Mouse (Mus musculus) myocyte (in vitro differentiated cells): ENCODE measurements around the gene Rps17. TPM values are rescaled to one million over a fixed set of nuclear protein-coding genes. Genes with fewer than 3 reads are reported as not detected.

Source experiments
- H3K27me3 ChIP-seq: one replicate; pipeline ENCODE4 v1.6.1; 2011; ENCODE audit not compliant: control insufficient read depth, insufficient read depth, insufficient read length
- H3K36me3 ChIP-seq: one replicate; pipeline ENCODE4 v1.6.1; 2011; ENCODE audit not compliant: control insufficient read depth, insufficient read depth
- H3K4me2 ChIP-seq: one replicate; pipeline ENCODE4 v1.6.1; 2011; ENCODE audit warnings: low read depth, control low read depth
- H3K4me3 ChIP-seq: one replicate; pipeline ENCODE4 v1.5.1; 2011; ENCODE audit warnings: mild to moderate bottlenecking, control low read depth, moderate library complexity
- H3K79me2 ChIP-seq: one replicate; pipeline ENCODE4 v1.6.1; 2011; ENCODE audit not compliant: control insufficient read depth, insufficient read depth
- H3ac ChIP-seq: one replicate; pipeline ENCODE4 v1.6.1; 2011; ENCODE audit not compliant: control insufficient read depth, insufficient read length
- CEBPB ChIP-seq: IDR thresholded peaks from 2 replicates; pipeline ENCODE4 v1.6.1; 2011; ENCODE audit warnings: mild to moderate bottlenecking, moderate library complexity; ENCODE audit not compliant: poor library complexity, insufficient read depth, severe bottlenecking
- E2F4 ChIP-seq: IDR thresholded peaks from one replicate; pipeline ENCODE4 v1.6.1; 2011; ENCODE audit warnings: mild to moderate bottlenecking, control low read depth, moderate library complexity; ENCODE audit not compliant: insufficient read depth
- MAX ChIP-seq: IDR thresholded peaks from one replicate; pipeline ENCODE4 v1.6.1; 2011; ENCODE audit warnings: low read depth, mild to moderate bottlenecking, control low read depth
- MYOD1 ChIP-seq, 3 experiments: IDR thresholded peaks; one replicate each; pipeline ENCODE4 v1.6.1; 2011; ENCODE audit warnings: control low read depth in 2 of 3, low read depth in 2 of 3, mild to moderate bottlenecking in 2 of 3, moderate library complexity in 1 of 3; ENCODE audit not compliant: insufficient read length in 2 of 3, control insufficient read depth in 1 of 3
- MYOG ChIP-seq, 3 experiments: IDR thresholded peaks; one replicate each; pipeline ENCODE4 v1.6.1; 2011; ENCODE audit warnings: control low read depth in 2 of 3, low read depth in 2 of 3, mild to moderate bottlenecking in 2 of 3; ENCODE audit not compliant: insufficient read length in 2 of 3, control insufficient read depth in 1 of 3, insufficient read depth in 1 of 3
- POLR2A ChIP-seq: IDR thresholded peaks from one replicate; pipeline ENCODE4 v1.6.1; 2011; ENCODE audit warnings: low read depth, mild to moderate bottlenecking, control low read depth, moderate library complexity; ENCODE audit not compliant: insufficient read length
- POLR2AphosphoS2 ChIP-seq: IDR thresholded peaks from one replicate; pipeline ENCODE4 v1.6.1; 2011; ENCODE audit warnings: low read depth, control low read depth; ENCODE audit not compliant: insufficient read length
- REST ChIP-seq: IDR thresholded peaks from one replicate; pipeline ENCODE4 v1.6.1; 2011; ENCODE audit warnings: mild to moderate bottlenecking, control low read depth, moderate library complexity; ENCODE audit not compliant: insufficient read depth, insufficient read length
- SRF ChIP-seq: IDR thresholded peaks from one replicate; pipeline ENCODE4 v1.6.1; 2011; ENCODE audit warnings: low read depth; ENCODE audit not compliant: control insufficient read depth, insufficient read length
- TCF12 ChIP-seq: IDR thresholded peaks from one replicate; pipeline ENCODE4 v1.6.1; 2011; ENCODE audit warnings: mild to moderate bottlenecking, control low read depth; ENCODE audit not compliant: poor library complexity, insufficient read depth, severe bottlenecking
- TCF3 ChIP-seq: IDR thresholded peaks from one replicate; pipeline ENCODE4 v1.6.1; 2011; ENCODE audit warnings: low read depth, control low read depth; ENCODE audit not compliant: insufficient read length
- USF1 ChIP-seq: IDR thresholded peaks from one replicate; pipeline ENCODE4 v1.6.1; 2011; ENCODE audit warnings: low read depth, mild to moderate bottlenecking, control low read depth, moderate library complexity
- polyA plus RNA-seq: library from polyadenylated mRNA; unstranded; fragments of >200 nt; fragmentation: generic; extraction: Trizol; gene quantifications from one replicate; pipeline ENCODE4 v1.2.1, GENCODE M21; 2012; ENCODE audit warnings: missing spikeins

Rps17 gene
- polyA plus RNA-seq, 1 experiment: 2,418 TPM

- Histone ChIP-seq H3K4me2 (no peak overlapping the region), H3K4me3 (no peak overlapping the region), H3K27me3 (peaks cover 15% of the 10 kb centered on the region), H3K79me2 (peaks cover 17% of the 10 kb centered on the region), H3ac (no peak overlapping the region), H3K36me3 (peaks cover 6% of the 10 kb centered on the region)
- TF ChIP-seq CEBPB: no peak
- TF ChIP-seq POLR2A: no peak
- TF ChIP-seq MYOD1 (IDR thresholded peaks at IDR 0.05; ENCODE audit: control insufficient read depth in 1 of 3, insufficient read length in 2 of 3, low read depth in 2 of 3): no peak
- TF ChIP-seq REST: no peak
- no peak for TF ChIP-seq TCF3
- TF ChIP-seq MYOG (IDR thresholded peaks at IDR 0.05; ENCODE audit: control insufficient read depth in 1 of 3, insufficient read depth in 1 of 3, insufficient read length in 2 of 3, low read depth in 2 of 3): no peak
- TF ChIP-seq POLR2AphosphoS2: no peak
- TF ChIP-seq TCF12: no peak
- no peak for TF ChIP-seq E2F4
- no peak for TF ChIP-seq MAX
- TF ChIP-seq USF1: no peak
- TF ChIP-seq SRF: no peak
Observed at GRCm38 (mm10) chr7:81348206-81348605, 3.2 kb upstream of the Rps17 start.

- peak overlapping the region; percentile 73 for H3K4me2 ChIP-seq
Observed at GRCm38 (mm10) chr7:81345447-81346170, 555 bp upstream of the Rps17 start.

DNA sequence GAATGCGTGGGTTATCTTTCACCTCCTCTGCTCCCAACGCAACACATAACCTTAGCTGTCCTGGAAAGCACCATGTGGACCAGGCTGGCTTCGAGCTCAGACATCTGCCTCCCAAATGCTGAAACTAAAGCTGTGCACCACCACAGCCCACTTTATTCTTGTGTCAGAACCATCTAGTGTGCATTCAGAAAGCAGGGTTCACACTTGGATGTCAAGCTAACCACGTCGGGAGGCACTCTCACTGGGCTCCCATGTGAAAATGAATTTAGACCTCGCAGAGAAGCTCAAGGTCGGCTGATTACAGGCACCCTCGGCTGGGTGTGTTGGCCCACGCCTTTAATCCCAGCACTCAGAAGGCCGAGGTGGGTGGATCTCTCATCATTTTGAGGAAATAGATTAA is 1.2 kb downstream of the Rps17 start:
- Histone ChIP-seq H3K4me2 (peak overlapping the region; percentile 100), H3K27me3 (peaks cover 4% of the 10 kb centered on the region), H3K4me3 (peak overlapping the region; percentile 84), H3ac (peak overlapping the region; percentile 76), H3K36me3 (peaks cover 44% of the 10 kb centered on the region), H3K79me2 (peaks cover 50% of the 10 kb centered on the region)
- no peak for TF ChIP-seq CEBPB
- TF ChIP-seq POLR2AphosphoS2: peak; percentile 32
- TF ChIP-seq MAX: no peak

More at GRCm38 (mm10) chr7:81345447-81346170, 555 bp upstream of the Rps17 start:
- Histone ChIP-seq H3ac (no peak overlapping the region), H3K27me3 (peaks cover 5% of the 10 kb centered on the region), H3K4me3 (peak overlapping the region; percentile 84), H3K79me2 (peaks cover 38% of the 10 kb centered on the region), H3K36me3 (peaks cover 31% of the 10 kb centered on the region)
- TF ChIP-seq POLR2A (no peak), CEBPB (no peak), SRF (no peak), TCF3 (no peak), USF1 (no peak), MAX (no peak), POLR2AphosphoS2 (no peak), MYOD1 (IDR thresholded peaks at IDR 0.05; ENCODE audit: control insufficient read depth in 1 of 3, insufficient read length in 2 of 3, low read depth in 2 of 3) (no peak), E2F4 (no peak), REST (no peak)

- H3K4me2 ChIP-seq: peak overlapping the region; percentile 100
- peaks cover 3% of the 10 kb centered on the region for H3K27me3 ChIP-seq
- peaks cover 50% of the 10 kb centered on the region for H3K79me2 ChIP-seq
- peak overlapping the region; percentile 76 for H3ac ChIP-seq
- TF ChIP-seq POLR2AphosphoS2 (peak; percentile 59), MYOG (IDR thresholded peaks at IDR 0.05; ENCODE audit: control insufficient read depth in 1 of 3, insufficient read depth in 1 of 3, insufficient read length in 2 of 3, low read depth in 2 of 3) (peak in 1 of 3 experiments; percentile 52), USF1 (no peak), POLR2A (peak; percentile 10), MYOD1 (IDR thresholded peaks at IDR 0.05; ENCODE audit: control insufficient read depth in 1 of 3, insufficient read length in 2 of 3, low read depth in 2 of 3) (peak in 2 of 3 experiments; percentile 23 to 39), SRF (no peak), TCF3 (no peak)
- H3K36me3 ChIP-seq: peaks cover 47% of the 10 kb centered on the region
- peak overlapping the region; percentile 84 for H3K4me3 ChIP-seq
Observed at GRCm38 (mm10) chr7:81343316-81343715, 1.7 kb downstream of the Rps17 start.

- H3K27me3 ChIP-seq: no peaks in the 10 kb centered on the region
- peak overlapping the region; percentile 84 for H3K4me3 ChIP-seq
- H3K4me2 ChIP-seq: peak overlapping the region; percentile 100
- H3ac ChIP-seq: no peak overlapping the region
- H3K36me3 ChIP-seq: peaks cover 49% of the 10 kb centered on the region
- peaks cover 50% of the 10 kb centered on the region for H3K79me2 ChIP-seq
- TF ChIP-seq TCF3 (no peak), REST (no peak), USF1 (no peak), E2F4 (no peak), MYOD1 (IDR thresholded peaks at IDR 0.05; ENCODE audit: control insufficient read depth in 1 of 3, insufficient read length in 2 of 3, low read depth in 2 of 3) (no peak), TCF12 (no peak), MAX (no peak), POLR2AphosphoS2 (no peak), CEBPB (no peak), POLR2A (no peak), MYOG (IDR thresholded peaks at IDR 0.05; ENCODE audit: control insufficient read depth in 1 of 3, insufficient read depth in 1 of 3, insufficient read length in 2 of 3, low read depth in 2 of 3) (no peak), SRF (no peak)
Observed at GRCm38 (mm10) chr7:81342356-81343094, 2.5 kb downstream of the Rps17 start.
